Mouse (Mus musculus): ENCODE data around the gene Asgr1.
"Not testable (repeated sequence)": the region's sequence is repeated elsewhere in the genome, so short reads cannot be mapped to it uniquely, and the experiment has no call there.

Asgr1 gene

DNA sequence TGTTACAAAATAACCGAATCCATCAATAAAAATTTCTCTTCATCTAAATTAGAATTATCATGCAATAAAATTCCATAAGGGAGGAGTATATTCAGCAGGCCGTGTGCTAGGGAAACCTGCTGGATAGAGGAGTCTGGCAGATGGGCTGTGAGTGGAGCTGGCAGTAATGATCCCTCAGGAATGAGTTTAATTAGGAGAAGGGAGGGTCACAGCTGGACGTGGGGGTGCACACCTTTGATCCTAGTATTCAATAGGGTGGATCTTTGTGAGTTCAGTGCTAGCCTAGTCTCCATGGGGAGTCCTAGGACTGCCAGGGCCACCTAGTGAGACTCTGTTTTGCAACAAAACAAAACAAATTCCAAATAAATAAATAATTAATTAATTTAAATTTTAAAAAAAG is 14.4 kb downstream of the Asgr1 start:
- DNase-seq (ENCODE audit: low spot score) = no peak

GRCm38 (mm10) chr11:70070057-70070456 is 16.2 kb downstream of the Asgr1 start:
- no peak for DNase-seq (ENCODE audit: low spot score)

DNA sequence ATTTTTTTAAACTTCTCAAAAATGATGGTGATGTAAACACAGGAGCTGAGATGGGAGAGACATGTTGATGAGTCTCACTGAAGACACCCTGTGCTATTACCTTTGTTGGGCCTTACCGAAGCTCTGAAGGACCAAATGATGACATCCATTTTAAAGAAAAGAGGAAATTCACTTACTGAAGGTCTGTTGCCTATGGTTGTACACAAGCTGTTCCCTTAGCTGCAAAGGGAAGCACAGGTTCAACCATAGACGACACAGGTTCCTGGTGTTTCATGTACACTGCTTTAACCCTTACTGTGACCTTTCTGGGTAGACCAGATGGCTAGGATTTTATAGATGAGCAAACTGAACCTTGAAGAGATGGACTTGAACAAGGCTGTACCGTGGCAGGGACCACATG is 16.7 kb downstream of the Asgr1 start:
- DNase-seq (ENCODE audit: low spot score) = not testable (repeated sequence)

DNA sequence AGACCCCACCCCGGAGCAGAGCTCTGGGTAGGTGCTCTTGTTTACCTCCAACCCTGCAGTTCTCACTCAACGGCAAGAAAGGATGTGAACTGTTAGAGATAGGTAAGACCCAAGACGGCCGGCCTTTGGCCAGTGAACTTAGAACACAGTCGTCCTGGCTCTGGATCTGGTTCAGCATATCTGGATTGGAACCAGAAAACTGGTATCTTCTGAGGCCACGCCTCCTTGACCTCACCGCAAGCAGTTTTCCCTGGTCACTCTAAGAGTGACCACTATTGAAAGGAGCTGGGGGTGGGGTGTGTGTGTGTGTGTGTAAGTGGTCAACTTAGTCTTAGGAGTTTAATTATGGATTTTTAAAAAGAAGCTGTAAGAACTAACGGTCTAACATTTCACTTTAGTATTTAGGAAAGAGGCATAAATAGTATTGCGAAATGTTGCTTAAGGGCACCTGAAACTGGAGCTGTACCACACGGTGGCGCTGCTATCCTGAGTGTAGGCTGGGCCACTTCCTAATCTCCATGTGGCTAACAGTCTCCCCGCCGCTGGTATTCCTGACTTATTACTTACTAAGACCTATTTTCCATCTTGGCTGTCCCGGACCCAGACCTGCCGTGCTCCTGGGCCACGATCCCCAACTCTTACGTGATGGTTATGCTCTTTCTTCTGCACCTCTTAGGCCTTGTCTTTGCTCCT is 20.6 kb downstream of the Asgr1 start:
- peak; percentile 79 for DNase-seq (ENCODE audit: low spot score)

DNA sequence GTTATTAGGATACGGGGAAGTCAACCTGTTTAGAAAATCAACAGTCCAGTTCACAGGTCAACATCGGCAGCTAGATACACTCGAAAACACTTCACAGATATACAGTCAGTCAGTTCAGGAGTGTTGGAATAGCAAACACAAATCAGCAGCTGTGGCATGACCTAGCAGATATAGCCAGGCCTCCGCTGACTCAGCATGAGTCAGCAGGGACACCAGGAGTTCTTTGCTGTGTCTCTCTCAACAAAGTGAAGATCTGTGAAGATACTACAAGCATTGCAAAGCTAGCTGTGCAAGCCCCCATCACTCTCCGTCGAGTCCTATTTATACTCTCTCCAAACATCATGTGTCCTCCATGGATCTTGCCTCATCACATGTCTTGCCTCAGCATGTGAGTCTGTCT is 21.7 kb downstream of the Asgr1 start:
- DNase-seq (ENCODE audit: low spot score) = peak; percentile 26

DNA sequence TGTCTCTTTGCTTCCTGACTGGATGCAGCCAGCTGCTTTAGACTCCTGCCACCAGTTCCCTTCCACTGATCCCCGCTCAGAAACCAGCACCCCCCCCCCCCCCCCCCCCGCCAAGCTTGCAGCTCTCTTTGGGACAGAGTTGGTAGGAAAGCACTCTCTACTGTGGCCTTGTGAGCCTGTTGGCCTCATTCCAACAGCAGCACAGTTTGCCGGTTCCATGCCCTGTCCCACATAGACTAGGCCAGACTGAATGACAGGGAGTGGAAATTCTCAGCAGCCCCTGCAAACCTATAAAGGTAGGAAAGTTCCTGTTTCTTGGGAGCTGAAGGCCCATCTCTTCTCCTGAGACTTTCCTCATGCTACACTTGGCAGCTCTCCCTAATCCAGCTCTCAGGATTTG is 23.6 kb downstream of the Asgr1 start:
- DNase-seq (ENCODE audit: low spot score) = no peak

DNA sequence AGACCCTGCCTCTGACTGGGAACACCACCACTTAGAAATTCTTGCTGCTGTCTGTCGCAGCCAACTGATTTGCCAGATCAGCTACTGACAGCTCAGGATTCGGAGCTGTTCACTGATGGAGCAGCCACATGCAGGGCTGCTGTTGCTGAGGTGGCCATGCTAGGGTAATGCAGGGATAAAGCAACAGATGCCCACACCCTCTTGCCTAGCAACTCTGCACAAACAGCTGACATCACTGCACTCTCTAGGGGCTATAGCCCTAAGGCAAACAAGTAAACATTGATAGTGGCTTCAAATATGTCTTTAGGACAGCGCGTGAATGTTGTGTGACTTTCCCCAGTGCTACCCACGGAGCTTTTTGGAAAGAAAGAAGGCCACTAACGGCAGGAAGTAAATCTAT is 25.3 kb downstream of the Asgr1 start:
- DNase-seq (ENCODE audit: low spot score) = no peak

DNA sequence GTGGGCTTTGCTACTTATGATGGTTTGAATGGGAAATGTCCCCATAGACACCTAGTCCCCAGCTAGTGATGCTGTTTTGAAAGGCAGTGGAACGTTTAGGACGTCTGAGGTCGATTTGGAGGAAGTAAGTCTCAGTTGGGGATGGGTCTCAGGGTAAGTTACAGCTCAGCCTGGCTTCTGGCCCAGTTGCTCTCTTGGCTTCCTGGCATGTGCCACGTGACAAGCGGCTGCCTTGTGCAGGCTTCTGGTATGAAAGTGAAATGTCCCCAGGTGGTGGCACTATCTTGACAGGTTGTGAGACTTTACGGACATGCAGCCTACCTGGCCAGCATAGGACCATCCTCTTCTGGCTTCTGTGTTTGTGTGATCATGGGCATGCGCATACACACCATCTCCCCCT is 26.0 kb downstream of the Asgr1 start:
- no peak for DNase-seq (ENCODE audit: low spot score)

DNA sequence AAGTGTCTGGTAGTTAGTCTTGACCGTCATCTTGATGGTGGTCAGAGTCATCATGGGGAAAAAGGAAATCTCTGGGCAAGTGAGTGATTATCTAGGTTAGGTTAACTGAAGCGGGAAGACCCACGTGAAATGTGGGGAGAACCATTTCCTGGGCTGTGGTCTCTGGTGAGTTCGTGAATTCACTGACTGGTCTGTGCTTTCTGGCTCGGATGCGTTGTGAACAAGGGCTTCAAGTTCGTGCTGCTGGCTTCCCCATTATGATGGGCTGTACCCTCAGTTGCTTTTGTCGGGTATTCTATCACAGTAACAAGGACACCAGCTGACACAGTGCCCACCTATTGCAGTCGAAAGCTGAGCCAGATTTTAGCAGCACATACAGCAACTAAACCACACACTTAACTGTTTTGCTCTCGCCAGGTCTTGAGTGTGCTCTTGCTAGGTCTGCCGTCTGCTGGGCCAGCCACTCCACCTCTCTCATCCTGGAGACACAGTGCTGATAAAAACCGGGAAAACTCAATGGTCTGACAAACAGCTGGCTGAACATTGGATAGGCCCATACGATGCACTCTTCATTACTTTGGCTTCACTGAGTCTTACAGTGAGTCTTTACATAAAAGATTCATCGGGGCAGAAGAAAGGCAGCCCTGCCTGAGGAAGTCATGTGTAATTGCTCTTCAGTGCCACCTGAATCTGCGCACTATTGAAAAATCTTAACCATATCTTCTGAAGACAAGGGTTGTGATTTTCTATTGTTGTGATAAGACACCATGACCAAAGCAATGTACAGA is 27.1 kb downstream of the Asgr1 start:
- no peak for DNase-seq (ENCODE audit: low spot score)

DNA sequence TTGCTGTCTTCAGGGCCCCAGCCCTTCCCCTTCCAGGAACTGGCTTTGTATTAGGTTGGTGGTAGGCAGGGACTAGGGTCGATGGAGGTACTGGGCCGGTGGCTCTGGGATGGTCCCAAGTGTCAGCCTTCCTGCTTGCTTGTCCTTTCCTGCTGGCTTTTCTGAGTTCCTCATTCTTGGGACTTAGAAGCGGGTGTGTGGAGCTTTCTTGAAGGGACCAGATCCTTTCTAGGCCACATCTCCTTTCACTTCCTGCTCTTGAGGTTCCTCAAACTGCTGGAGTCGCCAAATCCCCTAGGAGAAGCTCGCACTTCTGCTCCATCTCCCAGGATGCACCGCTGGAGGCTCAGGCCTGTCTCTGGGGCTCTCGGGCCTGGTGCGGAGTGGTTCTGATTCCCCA is 30.7 kb downstream of the Asgr1 start:
- DNase-seq (ENCODE audit: low spot score) = no peak

GRCm38 (mm10) chr11:70091986-70092783 is 38.3 kb downstream of the Asgr1 start, which contains the start of gene Asgr2:
Asgr2 (plus strand) TSS chr11:70092644.
- no peak for DNase-seq (ENCODE audit: low spot score)

DNA sequence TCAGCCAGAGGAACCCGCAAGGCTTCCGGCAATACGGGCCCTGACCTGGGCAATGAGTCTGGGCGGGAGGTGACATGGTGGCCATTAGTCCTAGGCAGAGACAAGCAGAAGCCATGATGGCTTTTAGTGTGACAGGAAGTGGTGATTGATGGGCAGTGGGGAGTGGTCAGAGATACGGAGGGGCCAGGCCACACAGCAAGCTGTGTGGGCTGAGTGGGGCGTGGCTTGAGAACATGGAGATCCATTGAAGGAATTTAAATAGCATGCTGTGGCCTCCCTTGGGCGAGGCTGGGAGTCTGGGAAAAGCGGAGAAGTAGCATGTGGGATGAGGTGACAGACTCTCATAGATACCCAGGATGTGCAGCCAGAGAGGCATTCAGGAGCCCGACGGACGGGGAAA is 43.5 kb downstream of the Asgr1 start:
- no peak for DNase-seq (ENCODE audit: low spot score)

DNA sequence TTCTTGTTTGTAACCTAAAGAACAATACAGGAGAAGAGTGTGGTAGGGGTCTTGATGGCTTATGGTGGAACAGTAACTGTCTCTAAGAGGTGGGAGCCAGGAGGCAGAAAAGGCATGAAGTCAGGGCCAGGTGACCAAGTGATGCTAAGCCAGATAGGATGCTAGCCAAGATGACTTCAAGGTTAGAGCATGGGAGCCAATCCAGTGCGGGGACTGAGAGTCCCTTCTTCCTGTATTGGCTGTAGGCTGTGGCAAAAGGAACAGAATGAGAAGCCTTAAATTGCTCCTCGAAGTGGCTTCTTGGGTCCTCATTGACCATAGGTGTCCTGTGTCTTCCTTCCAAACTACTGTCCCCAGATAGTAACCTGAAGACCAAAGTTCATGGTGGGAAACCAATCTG is 45.2 kb downstream of the Asgr1 start:
- no peak for DNase-seq (ENCODE audit: low spot score)

- DNase-seq (ENCODE audit: low spot score) = no peak
Measured at GRCm38 (mm10) chr11:70099809-70100208, 45.9 kb downstream of the Asgr1 start.

DNA sequence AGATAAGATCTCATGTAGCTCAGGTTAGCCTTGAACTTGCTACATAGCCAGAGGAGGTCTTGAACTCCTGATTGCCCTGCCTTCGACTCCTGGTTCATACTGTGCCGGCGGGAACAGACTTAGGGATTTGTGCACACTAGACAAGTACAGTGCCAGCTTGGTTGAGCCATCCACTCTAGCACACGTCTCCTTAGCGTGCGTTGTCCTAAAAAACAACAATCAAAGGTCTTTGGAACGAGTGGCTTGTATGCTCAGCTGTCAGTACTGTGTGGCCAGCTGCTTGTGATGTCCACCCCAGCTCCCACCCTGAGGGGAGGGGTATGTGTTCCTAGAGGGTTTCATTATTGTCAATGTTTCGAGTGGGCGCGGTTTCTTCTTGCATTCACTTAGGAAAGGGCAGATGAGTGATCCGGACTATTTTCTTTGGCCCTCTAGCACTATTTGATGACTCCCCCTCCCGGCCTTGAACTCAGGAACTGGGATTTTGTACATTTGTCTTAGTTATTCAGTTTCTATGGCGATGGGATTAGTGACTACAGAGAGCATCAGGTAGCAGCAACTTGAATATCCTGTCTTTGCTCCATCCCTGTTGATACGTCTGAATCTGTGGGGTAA is 49.9 kb downstream of the Asgr1 start:
- no peak for DNase-seq (ENCODE audit: low spot score)

DNA sequence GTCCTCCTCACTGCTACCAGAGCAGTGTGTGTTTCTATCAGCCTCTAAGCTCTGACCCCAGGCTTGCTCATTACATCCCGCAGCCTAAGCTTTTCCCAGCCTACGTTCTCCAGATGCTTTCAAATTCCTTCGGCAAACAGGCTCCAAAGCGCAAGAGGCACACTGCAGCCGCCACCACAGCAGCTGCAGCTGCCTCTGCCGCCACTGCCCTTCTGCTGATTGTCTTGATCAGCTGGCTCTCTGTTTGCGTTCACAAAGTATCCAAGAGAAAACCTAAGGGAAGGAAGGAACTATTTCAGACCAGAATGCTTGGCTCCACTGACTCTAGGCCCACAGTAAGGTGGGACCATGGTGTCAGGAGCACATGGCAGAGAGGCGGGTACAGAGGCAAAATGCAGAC is 53.2 kb downstream of the Asgr1 start:
- DNase-seq (ENCODE audit: low spot score) = no peak
